Mouse (Mus musculus) heart, postnatal 4 days (tissue): ENCODE results near the gene Pdha2. TPM values are rescaled to one million over a fixed set of nuclear protein-coding genes. Genes with fewer than 3 reads are reported as not detected.

Experiments used
- DNase-seq: peaks from one replicate; pipeline ENCODE4 v3.0.0; 2021
- total RNA-seq, 2 experiments: library from RNA; stranded (reverse); gene quantifications; 2 replicates each; pipeline ENCODE4 v1.2.3; 2021

Pdha2 gene
- not detected for total RNA-seq

- no peak for DNase-seq
These were observed at the start of gene Pdha2 for GRCm38 (mm10) chr3:141212255-141212654. Pdha2 (minus strand) TSS chr3:141212355.

GRCm38 (mm10) chr3:141260518-141260917 is 48.4 kb upstream of the Pdha2 start:
- no peak for DNase-seq

DNA sequence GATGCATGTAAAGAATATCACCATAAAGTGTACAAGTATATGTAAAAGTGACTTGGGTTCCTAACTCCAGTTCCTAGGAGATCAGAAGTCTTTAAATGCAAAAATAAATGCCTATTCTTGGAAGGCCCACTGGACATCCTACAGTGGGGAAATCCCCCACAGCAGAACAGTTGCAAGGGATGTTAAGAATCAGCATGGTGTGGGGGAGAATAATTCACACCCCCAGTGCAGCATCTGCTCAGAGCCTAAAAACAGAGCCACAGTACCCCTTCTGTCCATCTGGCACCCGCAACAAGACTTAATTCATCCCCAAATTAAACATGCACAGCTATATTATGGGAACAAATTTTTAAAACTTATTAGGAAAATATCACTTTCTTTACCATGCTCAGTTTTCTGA is 39.3 kb upstream of the Pdha2 start:
- DNase-seq: no peak

DNA sequence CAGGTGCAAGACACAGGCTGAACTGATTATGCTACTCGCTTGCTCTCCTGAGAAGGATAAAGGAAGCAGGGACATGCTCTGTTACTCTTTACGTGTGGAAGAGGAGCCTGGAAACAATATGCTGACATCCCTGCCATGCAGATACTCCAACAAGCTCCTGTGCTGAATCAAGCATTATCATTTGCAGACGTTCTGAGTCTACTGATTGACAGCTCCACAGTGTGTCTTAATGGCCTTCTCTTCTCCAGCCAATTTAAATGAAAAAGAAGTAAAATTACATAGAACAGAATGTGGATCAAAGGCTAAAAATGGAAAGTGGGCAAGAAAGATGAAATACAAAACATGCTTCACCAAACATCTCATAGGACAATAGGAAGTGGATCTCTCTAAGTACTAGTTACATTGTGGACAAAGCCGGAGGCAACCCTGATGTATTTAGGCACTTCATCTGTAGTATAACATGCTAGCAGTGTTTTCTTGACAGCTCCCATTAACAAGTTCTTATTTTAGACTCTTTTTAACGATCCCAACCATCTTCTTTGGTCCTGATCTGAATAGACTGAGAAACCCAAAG is 32.7 kb upstream of the Pdha2 start:
- no peak for DNase-seq

DNA sequence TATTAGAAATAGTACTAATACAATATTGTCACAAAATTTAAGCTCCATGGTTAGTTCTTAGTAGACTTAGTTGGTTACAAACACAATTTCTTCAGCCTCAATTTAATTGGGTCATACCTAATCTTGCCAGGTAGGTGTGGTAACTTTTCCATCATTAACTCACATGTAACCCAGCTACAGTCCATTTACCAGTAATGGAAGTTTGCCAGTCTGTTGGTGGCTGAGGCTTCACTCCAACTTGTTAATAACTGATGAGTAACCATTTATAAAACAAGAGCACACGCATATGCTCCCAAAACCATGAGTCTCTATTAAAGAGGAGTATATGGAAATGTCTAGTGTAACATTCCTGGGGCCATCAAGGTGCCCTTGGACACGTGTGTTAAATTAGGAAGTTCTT is 25.9 kb upstream of the Pdha2 start:
- no peak for DNase-seq

DNA sequence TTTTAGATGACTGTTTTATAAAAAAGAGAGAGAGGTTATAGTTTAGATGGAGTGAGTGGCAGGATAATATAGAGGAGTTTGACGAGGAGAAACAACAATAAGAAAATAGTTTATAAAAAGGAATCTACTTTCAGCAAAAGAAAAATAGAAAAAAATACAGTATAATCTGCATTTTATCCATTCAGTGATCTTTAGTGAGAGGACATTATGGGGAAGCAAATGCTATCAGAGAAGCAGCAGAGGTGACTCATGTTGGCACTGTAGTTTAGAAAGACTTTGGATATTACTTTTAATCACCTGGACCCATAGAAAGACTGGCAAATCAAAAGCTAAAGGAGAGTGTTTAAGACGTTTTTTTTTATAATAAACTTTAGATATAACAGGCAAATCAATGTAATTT is 17.0 kb upstream of the Pdha2 start:
- no peak for DNase-seq

DNA sequence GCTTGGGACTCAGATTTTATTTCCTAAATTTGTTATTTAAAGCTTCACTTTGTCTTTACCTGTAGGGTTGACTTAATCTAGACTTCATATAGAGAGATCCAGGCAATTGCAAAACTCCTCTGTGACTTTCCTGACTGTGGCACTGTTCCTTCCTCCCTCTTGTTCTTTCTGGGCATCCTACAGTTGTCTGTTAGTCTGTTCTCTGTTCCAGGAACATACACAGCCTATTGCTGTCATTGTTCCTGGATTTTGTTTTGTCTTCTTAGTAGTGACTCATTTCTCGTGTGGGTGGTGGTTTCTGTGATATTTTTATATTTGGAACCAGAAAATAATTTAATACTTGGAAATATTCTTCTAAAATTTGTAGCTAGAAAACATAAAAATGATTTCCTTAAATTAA is 10.2 kb upstream of the Pdha2 start:
- DNase-seq: no peak

- DNase-seq: no peak
These were observed 6.4 kb upstream of the Pdha2 start for GRCm38 (mm10) chr3:141218561-141218960.

DNA sequence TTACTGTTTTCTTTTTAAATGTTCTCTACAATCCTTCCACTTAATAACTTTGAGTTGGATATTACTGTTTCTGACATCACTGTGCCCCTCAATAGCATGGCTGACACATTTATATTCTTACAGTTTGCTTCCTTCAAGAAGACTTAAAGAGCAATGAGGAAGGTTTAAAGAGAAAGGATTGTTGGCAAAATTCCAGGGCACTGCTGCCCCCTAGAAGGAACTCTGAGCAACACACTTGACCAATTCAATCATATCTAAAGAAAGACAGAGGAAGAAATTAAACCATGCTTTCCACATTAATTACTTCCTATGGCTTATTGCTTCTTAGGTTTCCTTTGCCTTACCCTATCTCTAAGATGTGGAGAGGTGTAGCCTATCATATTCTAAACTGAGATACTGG is 4.8 kb upstream of the Pdha2 start:
- no peak for DNase-seq

DNA sequence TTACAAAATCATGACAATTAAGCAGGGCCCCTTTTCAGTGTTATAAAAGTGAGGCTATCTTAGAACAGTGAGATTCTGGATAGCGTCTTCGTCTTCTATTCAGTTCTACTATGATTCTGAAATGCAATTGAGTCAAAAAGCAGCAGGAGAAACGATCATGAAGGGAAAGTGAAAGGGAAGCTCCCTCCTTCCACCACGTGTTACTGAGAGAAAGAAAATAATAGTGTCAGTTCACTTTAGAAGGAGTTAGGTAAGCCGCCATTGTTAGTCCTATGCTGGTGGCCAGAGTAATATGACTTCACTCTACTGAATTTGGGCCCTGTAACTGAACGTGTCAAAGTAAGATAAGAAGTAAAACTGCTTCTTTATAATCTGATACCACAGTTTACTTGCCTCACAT is 4.1 kb upstream of the Pdha2 start:
- DNase-seq: no peak

GRCm38 (mm10) chr3:141214789-141215188 is 2.6 kb upstream of the Pdha2 start:
- DNase-seq: no peak

- no peak for DNase-seq
These were observed 2.0 kb upstream of the Pdha2 start for GRCm38 (mm10) chr3:141214197-141214596.

- no peak for DNase-seq
These were observed 511 bp downstream of the Pdha2 start for GRCm38 (mm10) chr3:141211644-141212043.

DNA sequence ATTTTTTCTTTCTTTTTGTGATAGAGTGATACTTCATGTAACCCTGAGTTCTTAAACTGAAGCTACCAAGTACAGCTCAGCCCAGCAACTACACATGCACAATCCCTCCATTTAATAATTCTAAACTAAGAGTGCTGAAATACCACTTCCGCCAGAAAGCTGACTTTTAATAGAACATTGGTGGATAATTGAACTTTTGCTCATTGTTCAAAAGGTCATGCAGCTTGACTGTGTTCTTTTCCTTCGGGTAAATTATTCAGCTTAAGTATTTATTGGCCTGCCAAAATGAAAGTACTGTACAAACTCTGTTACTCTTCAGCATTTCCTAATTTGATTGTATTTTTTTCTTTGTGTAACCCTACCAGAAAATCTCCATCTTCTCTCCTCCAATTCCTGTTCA is 10.4 kb downstream of the Pdha2 start:
- no peak for DNase-seq

DNA sequence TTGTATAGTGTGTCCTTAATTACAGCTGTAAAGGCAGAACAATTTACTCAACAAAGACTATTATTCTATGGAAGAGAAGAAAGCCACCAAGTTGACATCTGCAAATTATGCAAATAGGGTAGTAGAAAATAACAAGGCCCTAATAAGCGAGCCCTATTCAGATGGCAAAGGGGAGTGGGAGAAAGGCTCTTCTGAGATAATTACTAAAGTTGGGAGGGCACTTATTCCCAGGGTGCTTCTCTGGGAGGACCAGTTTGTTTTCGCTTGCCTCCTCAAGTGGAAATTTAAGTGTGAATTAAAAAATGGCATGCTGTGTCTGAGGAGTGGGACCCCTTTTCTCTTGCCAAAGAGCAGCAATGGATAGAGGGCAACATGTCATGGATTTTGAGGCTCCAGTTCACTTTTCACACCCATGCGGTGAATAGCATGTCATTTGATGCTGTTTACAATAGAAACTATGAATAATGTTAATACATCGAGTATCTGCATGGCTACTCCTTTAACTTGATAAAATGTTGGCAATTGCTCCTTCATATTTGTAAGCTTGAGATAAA is 14.8 kb downstream of the Pdha2 start:
- DNase-seq: no peak

GRCm38 (mm10) chr3:141191653-141192052 is 20.5 kb downstream of the Pdha2 start:
- DNase-seq: no peak

GRCm38 (mm10) chr3:141190429-141190828 is 21.7 kb downstream of the Pdha2 start:
- DNase-seq: no peak

GRCm38 (mm10) chr3:141160986-141161385 is 51.2 kb downstream of the Pdha2 start:
- DNase-seq: no peak
